Mouse (Mus musculus): ENCODE results near the gene Atp2b2.

Gene Atp2b2

GRCm38 (mm10) chr6:113858317-113858716 lies 184.1 kb downstream of the Atp2b2 start:
- DNase-seq (ENCODE audit: low spot score in 2 of 2) = no peak

- no peak for DNase-seq (ENCODE audit: low spot score in 2 of 2)
Measured at GRCm38 (mm10) chr6:113857310-113857873, 185.0 kb downstream of the Atp2b2 start.

GRCm38 (mm10) chr6:113856790-113857189 lies 185.6 kb downstream of the Atp2b2 start:
- no peak for DNase-seq (ENCODE audit: low spot score in 2 of 2)

GRCm38 (mm10) chr6:113856095-113856646 lies 186.2 kb downstream of the Atp2b2 start:
- no peak for DNase-seq (ENCODE audit: low spot score in 2 of 2)

GRCm38 (mm10) chr6:113855581-113855980 lies 186.8 kb downstream of the Atp2b2 start:
- no peak for DNase-seq (ENCODE audit: low spot score in 2 of 2)

GRCm38 (mm10) chr6:113852318-113852717 lies 190.1 kb downstream of the Atp2b2 start:
- peak; percentile 70 to 77 for DNase-seq (ENCODE audit: low spot score in 2 of 2)

- DNase-seq (ENCODE audit: low spot score in 2 of 2) = no peak
Measured at GRCm38 (mm10) chr6:113849819-113850218, 192.6 kb downstream of the Atp2b2 start.

- no peak for DNase-seq (ENCODE audit: low spot score in 2 of 2)
Measured at GRCm38 (mm10) chr6:113848655-113849054, 193.8 kb downstream of the Atp2b2 start.

- DNase-seq (ENCODE audit: low spot score in 2 of 2) = no peak
Measured at GRCm38 (mm10) chr6:113847092-113847491, 195.3 kb downstream of the Atp2b2 start.

- no peak for DNase-seq (ENCODE audit: low spot score in 2 of 2)
Measured at GRCm38 (mm10) chr6:113843248-113843647, 199.2 kb downstream of the Atp2b2 start.

GRCm38 (mm10) chr6:113838493-113838892 lies 203.9 kb downstream of the Atp2b2 start:
- no peak for DNase-seq (ENCODE audit: low spot score in 2 of 2)

- DNase-seq (ENCODE audit: low spot score in 2 of 2) = no peak
Measured at GRCm38 (mm10) chr6:113837740-113838139, 204.7 kb downstream of the Atp2b2 start.

GRCm38 (mm10) chr6:113836545-113836944 lies 205.9 kb downstream of the Atp2b2 start:
- no peak for DNase-seq (ENCODE audit: low spot score in 2 of 2)

GRCm38 (mm10) chr6:113830463-113830862 lies 211.9 kb downstream of the Atp2b2 start:
- no peak for DNase-seq (ENCODE audit: low spot score in 2 of 2)

GRCm38 (mm10) chr6:113827309-113827708 lies 215.1 kb downstream of the Atp2b2 start:
- no peak for DNase-seq (ENCODE audit: low spot score in 2 of 2)

GRCm38 (mm10) chr6:113822417-113822816 lies 220.0 kb downstream of the Atp2b2 start:
- DNase-seq (ENCODE audit: low spot score in 2 of 2) = no peak

GRCm38 (mm10) chr6:113816690-113817089 lies 225.7 kb downstream of the Atp2b2 start:
- no peak for DNase-seq (ENCODE audit: low spot score in 2 of 2)

GRCm38 (mm10) chr6:113811462-113811861 lies 231.0 kb downstream of the Atp2b2 start:
- no peak for DNase-seq (ENCODE audit: low spot score in 2 of 2)

- no peak for DNase-seq (ENCODE audit: low spot score in 2 of 2)
Measured at GRCm38 (mm10) chr6:113810667-113811066, 231.7 kb downstream of the Atp2b2 start.

GRCm38 (mm10) chr6:113806241-113806640 lies 236.2 kb downstream of the Atp2b2 start:
- DNase-seq (ENCODE audit: low spot score in 2 of 2) = no peak

GRCm38 (mm10) chr6:113801233-113801632 lies 241.2 kb downstream of the Atp2b2 start:
- no peak for DNase-seq (ENCODE audit: low spot score in 2 of 2)

GRCm38 (mm10) chr6:113799915-113800314 lies 242.5 kb downstream of the Atp2b2 start:
- DNase-seq (ENCODE audit: low spot score in 2 of 2) = no peak

- DNase-seq (ENCODE audit: low spot score in 2 of 2) = no peak
Measured at GRCm38 (mm10) chr6:113799349-113799748, 243.1 kb downstream of the Atp2b2 start.

GRCm38 (mm10) chr6:113798921-113799320 lies 243.5 kb downstream of the Atp2b2 start:
- no peak for DNase-seq (ENCODE audit: low spot score in 2 of 2)
